Mouse (Mus musculus) mouse embryonic stem cell (cell line): ENCODE data around the gene Sirt4.
"Not testable (repeated sequence)": the region's sequence is repeated elsewhere in the genome, so short reads cannot be mapped to it uniquely, and the experiment has no call there.

Experiments
- in situ Hi-C, 2 experiments: fragments of 300-500 bp; cut with MboI; formaldehyde crosslinking; loops; 1 replicate in 1 of 2; 3 replicates in 1 of 2; pipeline ENCODE4 v1.14.3; 2019 to 2020; ENCODE audit warnings: low sequenced_read_pairs in 2 of 2, low pct_unique_long_range_greater_than_20kb in 1 of 2, mixed read lengths in 1 of 2; ENCODE audit not compliant: unreplicated experiment in 1 of 2

The Sirt4 gene

GRCm38 (mm10) chr5:115498307-115499240, 14.0 kb upstream of the Sirt4 start:
- in situ Hi-C loops: no loop called here

- in situ Hi-C loops: no loop called here
Measured at GRCm38 (mm10) chr5:115497033-115497432, 12.5 kb upstream of the Sirt4 start.

- in situ Hi-C loops: not testable (repeated sequence)
Measured at GRCm38 (mm10) chr5:115495618-115496017, 11.1 kb upstream of the Sirt4 start.

GRCm38 (mm10) chr5:115493441-115493840, 8.9 kb upstream of the Sirt4 start:
- in situ Hi-C loops: loop anchor here in 1 of 2 experiments (5.0 kb wide), 1 partner anchor 44 kb away; no protein-coding TSS in a partner anchor

GRCm38 (mm10) chr5:115492711-115493335, 8.3 kb upstream of the Sirt4 start:
- in situ Hi-C loops: loop anchor here in 1 of 2 experiments (5.0 kb wide), 1 partner anchor 44 kb away; no protein-coding TSS in a partner anchor

GRCm38 (mm10) chr5:115491771-115492322, 7.3 kb upstream of the Sirt4 start:
- in situ Hi-C loops: loop anchor here in 1 of 2 experiments (5.0 kb wide), 1 partner anchor 45 kb away; no protein-coding TSS in a partner anchor

- in situ Hi-C loops: loop anchor here in 1 of 2 experiments (5.0 kb wide), 1 partner anchor 46 kb away; no protein-coding TSS in a partner anchor
Measured at GRCm38 (mm10) chr5:115491076-115491475, 6.6 kb upstream of the Sirt4 start.

- in situ Hi-C loops: loop anchor here in 1 of 2 experiments (5.0 kb wide), 1 partner anchor 47 kb away; no protein-coding TSS in a partner anchor
Measured at GRCm38 (mm10) chr5:115490638-115491000, 6.1 kb upstream of the Sirt4 start.

GRCm38 (mm10) chr5:115489699-115490637, 5.4 kb upstream of the Sirt4 start:
- in situ Hi-C loops: loop anchor here in 1 of 2 experiments (5.0 kb wide), 1 partner anchor 47 kb away; no protein-coding TSS in a partner anchor

- in situ Hi-C loops: no loop called here
Measured at GRCm38 (mm10) chr5:115488841-115489698, 4.5 kb upstream of the Sirt4 start.

GRCm38 (mm10) chr5:115487942-115488580, 3.5 kb upstream of the Sirt4 start:
- in situ Hi-C loops: no loop called here

GRCm38 (mm10) chr5:115487353-115487752, 2.8 kb upstream of the Sirt4 start:
- in situ Hi-C loops: no loop called here

- in situ Hi-C loops: no loop called here
Measured at GRCm38 (mm10) chr5:115486726-115487125, 2.2 kb upstream of the Sirt4 start.

- in situ Hi-C loops: no loop called here
Measured at GRCm38 (mm10) chr5:115485489-115486205, 1.1 kb upstream of the Sirt4 start.

GRCm38 (mm10) chr5:115484996-115485395, 471 bp upstream of the Sirt4 start:
- in situ Hi-C loops: no loop called here

- in situ Hi-C loops: no loop called here
Measured at GRCm38 (mm10) chr5:115483385-115483784, 1.1 kb downstream of the Sirt4 start.
